Mouse (Mus musculus) heart, postnatal 10 days (tissue): ENCODE data around the gene Myom1. TPM values are rescaled to one million over a fixed set of nuclear protein-coding genes. Genes with fewer than 3 reads are reported as not detected.

Source experiments
- DNase-seq, 2 experiments: peaks; one replicate each; pipeline ENCODE4 v3.0.0; 2021
- intact Hi-C: fragments of 180-260 bp; cut with DNase I; formaldehyde crosslinking; loops from one replicate; pipeline ENCODE4 v1.15.1; 2025
- total RNA-seq, 2 experiments: library from RNA; stranded (reverse); gene quantifications; 2 replicates each; pipeline ENCODE4 v1.2.3; 2021

Myom1 gene
- total RNA-seq, 2 experiments from 2014 or later, result 1,058 to 1,064 TPM

GRCm38 (mm10) chr17:71010646-71011242 lies 8.3 kb downstream of the Myom1 start:
- intact Hi-C loops, result no loop called here

DNA sequence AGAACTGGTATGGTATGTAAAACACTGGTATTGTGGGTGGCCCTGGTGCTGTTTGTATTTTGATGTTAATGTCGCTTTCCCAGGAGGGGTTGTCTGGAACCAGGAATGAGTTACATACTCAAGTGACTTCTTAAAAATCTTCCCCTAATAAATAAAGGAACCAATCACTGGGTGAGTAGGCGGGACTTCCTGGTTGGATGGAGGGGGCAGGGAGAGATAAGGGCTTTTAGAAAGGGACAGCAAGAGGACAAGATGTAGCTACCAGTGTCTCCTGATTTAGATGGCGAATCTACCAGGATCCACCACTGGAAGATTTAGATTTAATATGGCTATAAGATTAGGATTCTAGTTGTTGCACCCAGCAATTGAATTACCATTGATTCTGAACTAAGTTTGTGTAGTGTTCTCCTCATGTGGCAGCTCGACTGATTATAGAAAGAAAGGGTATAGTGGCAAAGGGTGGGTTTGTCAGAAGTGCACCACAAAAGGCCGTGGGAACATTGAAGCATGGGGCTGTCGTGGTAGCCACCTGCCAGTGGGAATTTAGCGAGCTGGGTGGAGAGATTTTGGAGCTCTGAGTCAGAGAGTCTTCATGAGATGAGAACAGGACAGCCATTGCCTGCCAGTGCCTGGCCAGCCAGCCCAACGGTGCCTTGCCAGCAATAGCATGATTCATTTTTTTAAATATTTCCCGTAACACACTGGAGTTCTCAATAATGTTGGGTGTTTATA lies 9.7 kb downstream of the Myom1 start:
- no peak for DNase-seq
- intact Hi-C loops, result no loop called here

More at GRCm38 (mm10) chr17:71010646-71011242, 8.3 kb downstream of the Myom1 start:
- no peak for DNase-seq

- no peak for DNase-seq
- intact Hi-C loops, result no loop called here
Measured at GRCm38 (mm10) chr17:71013105-71013504, 10.7 kb downstream of the Myom1 start.

GRCm38 (mm10) chr17:71014911-71015310 lies 12.5 kb downstream of the Myom1 start:
- DNase-seq, result no peak
- intact Hi-C loops, result no loop called here

DNA sequence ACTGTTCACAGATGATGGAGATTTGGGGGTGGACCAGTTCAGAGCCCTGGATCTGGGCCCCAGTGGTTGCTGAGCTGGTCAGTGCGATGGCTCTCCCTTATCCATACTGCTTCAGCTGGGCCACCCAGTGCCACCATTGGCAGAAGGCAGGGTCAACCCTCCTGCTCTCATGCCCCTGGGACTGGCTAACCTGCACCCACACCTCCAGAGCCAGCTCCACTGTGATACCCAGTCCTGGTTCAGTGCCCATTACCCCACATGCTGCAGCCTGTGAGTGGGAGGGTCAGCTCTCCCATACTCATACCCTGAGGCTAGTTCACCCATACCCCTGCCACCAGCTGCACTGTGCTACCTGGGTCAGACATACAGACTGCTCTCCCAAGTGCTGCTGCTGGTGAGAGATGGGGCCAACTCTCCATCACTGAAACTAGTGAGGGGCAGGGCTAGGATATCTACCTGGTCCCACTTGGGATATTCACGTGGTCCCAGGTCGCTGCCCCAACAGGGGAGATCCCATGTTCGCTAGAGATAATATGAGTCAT lies 15.1 kb downstream of the Myom1 start:
- DNase-seq, result no peak
- intact Hi-C loops, result no loop called here

- intact Hi-C loops, result loop anchor here (2.0 kb wide), 1 partner anchor 15 kb away; the partner anchor contains the start of genes Myl12a and Myom1
- DNase-seq, result no peak
Measured at GRCm38 (mm10) chr17:71018151-71018550, 15.7 kb downstream of the Myom1 start.

- DNase-seq, result no peak
- intact Hi-C loops, result loop anchor here (2.0 kb wide), 1 partner anchor 16 kb away; the partner anchor contains the start of genes Myl12a and Myom1
Measured at GRCm38 (mm10) chr17:71018616-71019308, 16.3 kb downstream of the Myom1 start.

- peak; percentile 70 to 78 for DNase-seq
- intact Hi-C loops, result loop anchor here (2.0 kb wide), 1 partner anchor 16 kb away; the partner anchor contains the start of genes Myl12a and Myom1
Measured at GRCm38 (mm10) chr17:71019309-71019655, 16.8 kb downstream of the Myom1 start.

DNA sequence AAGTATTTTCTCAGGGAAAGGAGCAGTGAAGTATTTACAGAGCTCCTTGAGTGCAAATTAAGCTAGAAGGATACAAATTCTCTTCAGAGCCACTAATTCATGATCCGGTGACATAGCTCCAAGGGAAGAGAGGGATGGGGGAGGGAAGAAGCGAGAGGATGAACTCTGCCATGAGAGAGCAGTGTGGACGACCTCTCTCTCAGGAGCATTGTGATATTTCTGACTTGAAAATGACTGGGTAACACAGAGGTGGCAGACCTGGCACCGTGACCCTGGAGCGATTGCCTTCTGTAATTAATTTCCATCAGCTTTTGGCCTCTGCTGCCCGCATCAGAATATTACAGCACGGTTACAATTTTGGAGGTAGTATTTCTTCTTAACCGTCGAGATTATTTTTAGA lies 17.4 kb downstream of the Myom1 start:
- intact Hi-C loops, result loop anchor here (2.0 kb wide), 1 partner anchor 17 kb away; the partner anchor contains the start of genes Myl12a and Myom1
- peak in 1 of 2 experiments; percentile 35 for DNase-seq

- intact Hi-C loops, result no loop called here
- DNase-seq, result peak in 1 of 2 experiments; percentile 33
Measured at GRCm38 (mm10) chr17:71022841-71023240, 20.4 kb downstream of the Myom1 start.

GRCm38 (mm10) chr17:71024071-71024470 lies 21.6 kb downstream of the Myom1 start:
- peak; percentile 81 to 82 for DNase-seq
- intact Hi-C loops, result no loop called here

GRCm38 (mm10) chr17:71025922-71026321 lies 23.5 kb downstream of the Myom1 start:
- DNase-seq, result no peak
- intact Hi-C loops, result no loop called here

DNA sequence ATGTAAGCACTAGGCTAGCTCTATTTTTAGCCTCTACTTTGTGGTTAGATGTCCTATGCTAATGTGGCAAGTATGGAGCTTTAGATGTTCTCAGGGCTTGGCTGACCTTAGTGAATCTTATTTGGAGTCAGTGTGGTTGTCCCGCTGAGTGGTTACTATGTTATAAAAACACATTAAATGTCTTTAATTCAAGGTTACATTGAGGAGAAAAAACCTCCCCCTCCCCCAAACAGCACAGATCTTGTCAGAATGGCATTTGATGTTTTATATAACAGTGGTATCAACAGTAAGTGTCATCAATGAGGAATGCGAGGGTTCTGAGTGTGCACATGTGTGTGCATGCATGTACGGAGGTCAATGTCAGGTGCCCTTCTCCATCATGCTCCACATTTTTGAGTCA lies 24.8 kb downstream of the Myom1 start:
- intact Hi-C loops, result no loop called here

DNA sequence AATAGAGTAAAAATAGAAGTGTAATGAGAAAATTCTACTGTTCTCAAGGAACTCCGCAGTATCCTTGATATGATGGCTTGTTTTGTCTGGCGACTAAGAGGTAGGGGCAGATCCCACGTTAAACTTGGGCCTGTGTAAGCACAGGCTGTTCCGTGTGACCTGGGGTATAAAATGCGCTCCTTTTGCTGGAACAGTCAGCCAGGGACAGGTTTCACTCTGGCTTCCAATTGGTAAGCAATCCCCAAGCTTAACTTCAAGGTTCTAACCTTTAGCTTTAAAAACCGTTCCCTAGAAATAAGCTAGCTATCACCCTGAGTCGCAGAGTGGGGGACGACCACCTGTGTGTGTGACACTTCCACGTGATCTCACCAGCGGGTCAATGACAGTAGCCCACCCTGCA lies 30.3 kb downstream of the Myom1 start:
- DNase-seq, result no peak
- intact Hi-C loops, result no loop called here

More for the DNA sequence above, 24.8 kb downstream of the Myom1 start:
- no peak for DNase-seq

DNA sequence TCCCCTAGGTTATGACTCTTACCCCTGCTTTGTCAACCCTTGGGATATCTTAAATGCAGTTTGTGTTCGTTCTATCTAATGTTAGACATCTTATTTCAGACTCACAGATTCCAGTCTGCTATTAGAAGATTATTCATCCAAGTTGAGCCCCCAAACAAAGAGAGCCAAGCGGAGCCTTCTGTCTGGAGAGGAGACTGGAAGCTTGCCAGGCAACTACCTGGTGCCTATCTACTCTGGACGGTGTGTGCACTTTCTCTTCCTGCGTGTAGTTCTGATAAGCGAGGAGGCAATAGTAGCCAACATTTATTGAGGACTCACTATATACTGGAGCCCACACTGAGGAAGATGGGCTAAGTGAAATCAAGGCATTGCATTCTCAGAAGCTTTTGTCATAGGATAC lies 32.0 kb downstream of the Myom1 start:
- intact Hi-C loops, result no loop called here
- DNase-seq, result no peak

DNA sequence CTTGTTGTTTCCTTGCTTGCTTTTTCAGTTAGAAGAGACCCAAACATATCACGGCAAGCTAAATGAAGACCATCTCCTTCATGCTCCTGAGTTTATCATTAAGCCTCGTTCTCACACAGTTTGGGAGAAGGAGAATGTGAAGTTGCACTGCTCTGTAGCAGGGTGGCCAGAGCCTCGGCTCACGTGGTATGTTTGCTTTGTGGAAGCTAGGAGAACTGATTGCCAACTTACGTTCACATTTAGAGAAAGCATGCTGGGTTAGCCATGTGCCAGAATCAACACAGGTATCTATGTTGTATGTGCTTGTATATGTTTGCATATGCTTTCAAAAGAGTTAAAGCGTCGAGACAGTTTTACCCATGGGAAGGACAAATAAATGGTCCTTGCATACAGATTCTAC lies 34.8 kb downstream of the Myom1 start:
- DNase-seq, result no peak
- intact Hi-C loops, result no loop called here

- peak; percentile 79 to 80 for DNase-seq
- intact Hi-C loops, result no loop called here
Measured at GRCm38 (mm10) chr17:71038812-71039211, 36.4 kb downstream of the Myom1 start.

GRCm38 (mm10) chr17:71039851-71040581 lies 37.6 kb downstream of the Myom1 start:
- intact Hi-C loops, result no loop called here
- peak in 1 of 2 experiments; percentile 51 for DNase-seq

- intact Hi-C loops, result no loop called here
- no peak for DNase-seq
Measured at GRCm38 (mm10) chr17:71040582-71040880, 38.1 kb downstream of the Myom1 start.

- intact Hi-C loops, result no loop called here
- DNase-seq, result no peak
Measured at GRCm38 (mm10) chr17:71042645-71043044, 40.2 kb downstream of the Myom1 start.

GRCm38 (mm10) chr17:71045591-71045990 lies 43.2 kb downstream of the Myom1 start:
- intact Hi-C loops, result no loop called here
- no peak for DNase-seq
